Comparison of ENCODE assay signal across 8 mouse cellular contexts in the genomic region with DNA sequence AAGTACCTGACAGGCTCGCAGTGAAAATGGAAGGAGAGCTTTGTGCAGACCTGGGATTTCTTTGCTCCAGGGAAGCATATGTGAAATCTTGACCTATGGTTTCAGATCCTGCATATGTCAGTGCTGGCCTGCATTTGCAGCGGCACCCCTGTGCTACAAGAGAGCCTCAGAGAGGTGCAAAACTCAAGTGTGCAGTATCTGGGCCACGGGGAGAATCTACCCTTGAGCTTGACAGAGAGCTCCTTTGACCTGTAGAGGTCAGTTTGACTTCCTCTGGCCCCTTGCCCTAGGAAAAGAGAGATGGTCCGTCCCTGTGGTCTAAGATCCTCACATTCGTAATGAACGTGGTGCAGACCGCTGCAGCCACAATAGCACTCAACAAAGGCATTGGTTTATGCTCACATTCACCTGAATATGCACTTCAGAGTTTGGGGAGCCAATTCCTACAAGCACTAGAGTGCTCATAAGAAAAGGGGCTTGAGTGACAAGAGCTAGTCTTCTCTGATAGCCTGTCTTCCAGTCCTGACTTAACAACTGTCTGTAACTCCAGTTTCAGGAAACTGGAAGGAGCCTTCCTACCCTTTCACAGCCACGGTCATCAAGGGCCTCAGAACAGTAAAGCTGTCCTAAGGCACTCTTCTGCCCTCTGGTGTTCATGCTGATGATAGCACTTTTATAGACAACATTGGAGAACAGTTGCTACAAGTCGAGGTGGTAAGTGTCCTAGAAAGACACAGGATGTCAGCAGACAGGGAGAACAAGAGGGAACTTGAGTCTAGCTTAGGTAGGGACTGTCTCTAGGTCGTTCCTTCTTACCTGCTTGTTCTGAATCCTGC.
DNase-seq lines count a peak whose midpoint lies in the region; ATAC-seq and TF ChIP-seq lines count a peak whose summit lies in the region.

No protein-coding gene starts in this region.

- peak; percentile 77 for ATAC-seq in hindbrain, embryonic 11.5 days (ENCODE audit: low FRiP score)

- no peak overlapping the region for H3K9ac ChIP-seq in ES-E14 (ENCODE audit: insufficient read depth, low read depth, low read length, poor library complexity, severe bottlenecking)
- no peak overlapping the region for H3K9ac ChIP-seq in hindbrain, embryonic 11.5 days (ENCODE audit: low read depth, low read length)

- H3K4me3 ChIP-seq in ES-E14 (ENCODE audit: insufficient read depth in 1 of 2, low read depth in 1 of 2, low read length in 2 of 2, poor library complexity in 1 of 2, severe bottlenecking in 1 of 2) = no peak overlapping the region
- H3K4me3 ChIP-seq in embryonic fibroblast, embryonic 13.5 days (ENCODE audit: insufficient read depth, low read length) = no peak overlapping the region
- H3K4me3 ChIP-seq in hindbrain, embryonic 11.5 days (ENCODE audit: low read depth, low read length) = no peak overlapping the region
- H3K4me3 ChIP-seq in layer of hippocampus, adult 2 months = no peak overlapping the region

- H3K4me2 ChIP-seq in hindbrain, embryonic 11.5 days (replicated peaks; ENCODE audit: low read depth, low read length) = no peak overlapping the region

- no peaks in the 10 kb centered on the region for H3K4me1 ChIP-seq in ES-E14 (ENCODE audit: control insufficient read depth in 2 of 2, insufficient read depth in 2 of 2, low read length in 2 of 2, poor library complexity in 1 of 2)
- no peaks in the 10 kb centered on the region for H3K4me1 ChIP-seq in embryonic fibroblast, embryonic 13.5 days (ENCODE audit: control insufficient read depth, insufficient read depth, low read length)
- H3K4me1 ChIP-seq in hindbrain, embryonic 11.5 days (replicated peaks; ENCODE audit: control insufficient read depth, insufficient read depth, low read length) = 0 out of 2 replicates have a peak, but pooled peaks cover 2% of the 10 kb centered on the region

- H3K36me3 ChIP-seq in ES-E14 (ENCODE audit: control insufficient read depth, insufficient read depth, low read length, poor library complexity, severe bottlenecking) = no peaks in the 10 kb centered on the region
- H3K36me3 ChIP-seq in hindbrain, embryonic 11.5 days (ENCODE audit: control insufficient read depth, insufficient read depth, low read length) = no peaks in the 10 kb centered on the region

- no peaks in the 10 kb centered on the region for H3K27me3 ChIP-seq in hindbrain, embryonic 11.5 days (ENCODE audit: control insufficient read depth, insufficient read depth, low read length)

- in situ Hi-C loops in ES-E14 (cut with MboI; ENCODE audit: low sequenced_read_pairs in 2 of 2, unreplicated experiment in 2 of 2) = no loop called here

- peak; percentile 74 for DNase-seq in ES-E14 (ENCODE audit: low read depth, low spot score)
- DNase-seq in brain, adult 2 months (ENCODE audit: low read depth, low spot score) = peak; percentile 92
- peak; percentile 87 for DNase-seq in hindbrain, embryonic 11.5 days (ENCODE audit: low spot score)
- peak; percentile 59 to 81 for DNase-seq in layer of hippocampus, adult 2 months (ENCODE audit: low spot score in 2 of 2)
- peak; percentile 55 for DNase-seq in lung, postnatal 14 days
- DNase-seq in right cerebral cortex, postnatal 25 days = peak; percentile 43
- DNase-seq in B cell, adult 2 months = no peak

- 49% methylated on average over 10 of the region's 10 CpGs for WGBS in hindbrain, embryonic 11.5 days

- peak; percentile 31; the same call in 1 of the 2 replicates for TF ChIP-seq CTCF in embryonic fibroblast, embryonic 13.5 days (IDR thresholded peaks at IDR 0.05; ENCODE audit: borderline replicate concordance, insufficient read depth, low read length)
- TF ChIP-seq CTCF in layer of hippocampus, adult 2 months (conservative IDR thresholded peaks at IDR 0.05) = peak; percentile 82

- H3K9me3 ChIP-seq in ES-E14 (ENCODE audit: control insufficient read depth, insufficient read depth, low read depth, low read length) = no peaks in the 10 kb centered on the region
- H3K9me3 ChIP-seq in hindbrain, embryonic 11.5 days (ENCODE audit: control insufficient read depth, low read length) = no peaks in the 10 kb centered on the region

- no peak overlapping the region for H3K27ac ChIP-seq in ES-E14 (ENCODE audit: insufficient read depth, low read depth, low read length, poor library complexity, severe bottlenecking)
- no peak overlapping the region for H3K27ac ChIP-seq in embryonic fibroblast, embryonic 13.5 days (ENCODE audit: insufficient read depth, low read length)
- H3K27ac ChIP-seq in hindbrain, embryonic 11.5 days (ENCODE audit: low read depth, low read length) = no peak overlapping the region
- no peak overlapping the region for H3K27ac ChIP-seq in layer of hippocampus, adult 2 months

- TF ChIP-seq POLR2A in embryonic fibroblast, embryonic 13.5 days (IDR thresholded peaks at IDR 0.05; ENCODE audit: low read depth, low read length) = no peak

TF ChIP-seq in ES-E14, 5 proteins besides CTCF, POLR2A, EP300 and RAD21:
- TF ChIP-seq MAFK (IDR thresholded peaks at IDR 0.05; ENCODE audit: insufficient read depth, low read depth, low read length) = peak; percentile 63
- no peak for TF ChIP-seq ZNF384 (IDR thresholded peaks at IDR 0.05; ENCODE audit: low read depth, low read length)
- TF ChIP-seq HCFC1 (IDR thresholded peaks at IDR 0.05; ENCODE audit: borderline replicate concordance, insufficient read depth, low read length) = no peak
- TF ChIP-seq ZC3H11A (IDR thresholded peaks at IDR 0.05; ENCODE audit: borderline replicate concordance, low read depth, low read length) = peak; percentile 16; the same call in 1 of the 2 replicates
- no peak for TF ChIP-seq CHD2 (IDR thresholded peaks at IDR 0.05; ENCODE audit: low read depth, low read length)

Comparison
In these comparisons a context has a peak if more than half of its experiments do, and no peak if none do; other contexts are left out.
1. DNase-seq: peak in ES-E14 (single experiment), brain, adult 2 months (single experiment), hindbrain, embryonic 11.5 days (single experiment), layer of hippocampus, adult 2 months (2 of 2), lung, postnatal 14 days (single experiment) and right cerebral cortex, postnatal 25 days (single experiment); none in B cell, adult 2 months (0 of 2).